Mouse (Mus musculus): ENCODE data around the gene Camk1d.

The Camk1d gene

DNA sequence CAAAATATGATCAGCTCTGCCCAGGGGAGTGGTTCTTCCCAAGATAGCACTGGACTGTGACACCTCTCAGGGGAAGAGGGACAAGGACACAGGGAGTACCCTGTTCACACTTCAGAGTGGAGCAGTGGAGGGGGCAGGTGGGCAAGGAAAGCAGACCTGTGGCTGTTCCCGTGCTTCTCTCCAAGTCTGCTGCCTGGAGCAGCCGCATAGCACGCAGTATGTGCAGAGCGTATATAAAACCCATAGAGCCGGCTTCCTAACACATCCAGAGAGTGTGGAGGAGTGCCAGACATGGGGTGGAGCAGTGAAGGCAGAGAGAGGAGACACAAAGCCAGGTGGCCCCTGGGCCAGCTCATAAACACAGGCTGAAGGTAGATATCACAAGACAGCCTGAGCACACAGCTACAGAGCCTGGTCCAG lies 256.2 kb downstream of the Camk1d start:
- peak; percentile 47 for DNase-seq

DNA sequence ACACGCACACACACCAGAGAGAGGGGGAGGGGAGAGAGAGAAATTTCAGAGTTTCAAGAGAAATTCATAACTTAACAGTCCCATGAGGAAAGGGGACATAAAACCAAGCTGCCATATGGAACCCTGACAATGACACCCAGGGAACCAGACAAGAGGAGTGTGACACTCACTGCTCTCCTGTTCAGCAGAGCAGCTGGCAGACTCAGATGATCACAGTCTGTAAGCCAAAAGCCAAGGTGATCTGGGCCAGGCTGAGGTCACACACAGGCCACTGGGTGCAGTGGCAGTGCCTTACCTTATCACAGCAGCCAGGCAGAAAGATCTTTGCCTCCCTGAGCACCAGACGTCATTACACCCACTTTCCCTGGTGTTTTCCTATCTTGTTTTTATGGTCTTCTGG lies 258.2 kb downstream of the Camk1d start:
- DNase-seq, result no peak

DNA sequence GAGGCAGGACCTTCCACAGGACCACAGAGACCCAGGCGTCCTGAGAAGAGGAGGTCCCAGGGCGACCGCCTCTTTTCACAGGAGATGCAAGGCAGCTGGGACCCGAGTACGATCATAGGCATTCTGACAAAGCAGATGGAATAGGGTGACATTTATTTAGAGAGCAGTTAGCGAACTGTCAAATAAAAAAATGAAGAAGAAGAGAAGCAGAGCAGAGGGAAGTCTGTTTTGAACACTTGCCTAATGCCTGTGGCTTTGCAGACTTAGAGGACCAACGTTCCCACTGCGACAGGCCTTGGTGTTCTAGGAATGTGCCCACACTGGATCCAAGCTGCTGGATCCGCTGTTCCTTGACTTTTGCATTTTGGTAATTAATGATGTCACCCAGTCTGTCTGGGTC lies 259.5 kb downstream of the Camk1d start:
- DNase-seq, result no peak

DNA sequence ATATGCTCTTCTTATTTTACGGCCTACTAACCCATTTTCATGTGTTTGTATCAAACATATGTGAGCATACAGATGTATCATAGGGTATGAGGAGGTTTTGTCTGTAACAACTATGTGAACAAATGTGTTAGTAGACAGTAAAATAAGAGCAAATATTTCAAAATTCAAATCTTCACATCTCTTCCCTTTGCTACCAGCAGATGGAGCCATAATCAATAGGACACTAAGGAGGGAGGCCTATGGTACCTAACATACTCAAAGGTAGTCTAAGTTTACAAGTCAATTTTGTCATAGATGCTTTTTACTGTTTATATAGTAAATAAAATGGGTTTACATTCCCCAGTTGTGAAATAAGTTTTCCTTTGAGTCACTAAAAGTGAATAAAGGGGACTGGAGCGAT lies 262.7 kb downstream of the Camk1d start:
- DNase-seq, result no peak

DNA sequence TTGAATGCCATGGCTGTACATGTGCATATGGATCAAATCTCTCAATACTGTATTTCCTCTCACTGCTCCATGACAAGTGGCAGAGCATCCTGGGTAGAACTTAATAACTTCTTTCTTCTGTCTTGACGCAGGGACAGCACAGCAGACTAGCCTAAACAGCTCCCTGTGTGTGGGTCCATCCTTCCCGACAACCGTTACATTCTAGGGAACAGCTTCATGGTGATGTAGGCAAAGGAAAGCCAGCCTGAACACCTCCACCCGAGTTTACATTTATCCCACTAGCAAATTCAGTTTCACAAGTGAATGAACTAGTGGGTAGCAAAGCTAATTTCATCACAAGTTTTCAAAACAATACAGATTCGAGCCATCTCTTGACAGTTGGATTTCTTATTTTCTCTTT lies 269.0 kb downstream of the Camk1d start:
- no peak for DNase-seq

DNA sequence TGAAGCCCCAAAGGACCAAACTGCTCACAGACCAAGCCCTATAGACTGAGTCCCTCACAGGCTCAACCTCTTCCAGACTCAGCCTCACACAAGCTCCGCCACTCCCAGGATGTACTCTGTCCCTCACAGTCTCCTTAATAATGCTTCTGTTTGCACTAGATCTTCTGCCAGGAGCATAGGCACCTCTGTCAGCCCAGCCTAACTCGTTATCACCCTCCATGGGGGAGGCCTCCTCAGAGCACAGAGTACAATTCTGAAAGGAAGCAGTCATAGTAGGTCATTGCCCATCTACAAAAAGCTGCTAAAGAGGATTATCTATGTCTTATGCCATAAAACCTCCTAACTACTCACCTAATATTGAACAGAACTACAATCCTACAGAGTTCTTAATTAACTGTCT lies 276.6 kb downstream of the Camk1d start:
- no peak for DNase-seq

DNA sequence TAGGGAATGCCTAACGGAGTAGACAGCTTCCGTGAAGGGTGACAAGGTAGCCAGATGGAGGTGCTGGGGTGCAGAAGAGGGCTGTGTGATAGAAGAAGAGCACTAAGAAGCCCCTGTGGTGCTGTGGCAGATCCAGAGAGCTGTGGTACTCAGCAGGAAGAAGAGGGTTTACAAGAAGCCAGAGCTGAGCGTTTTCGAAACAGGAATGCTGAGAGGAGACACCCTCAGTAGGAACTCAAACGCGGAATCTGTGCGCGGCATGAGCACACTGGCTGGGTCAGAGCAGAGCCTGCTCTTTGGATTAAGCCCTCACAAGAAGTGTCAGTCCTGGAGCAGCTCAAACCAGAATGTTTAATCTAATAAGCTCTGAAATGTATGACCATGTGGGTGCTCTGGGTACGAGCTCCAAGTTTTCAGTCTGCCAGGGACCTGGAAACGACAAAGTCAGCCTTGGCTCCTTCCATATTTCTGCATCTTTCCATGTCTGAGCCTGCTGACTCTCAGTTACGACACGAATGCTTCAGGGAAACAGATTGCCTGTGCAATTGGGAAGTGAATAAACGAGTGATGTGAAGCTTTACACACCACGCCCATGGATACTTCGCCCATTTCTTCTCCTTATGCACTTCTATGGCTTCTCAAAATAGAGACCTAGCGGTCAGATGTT lies 278.6 kb downstream of the Camk1d start:
- DNase-seq, result no peak

DNA sequence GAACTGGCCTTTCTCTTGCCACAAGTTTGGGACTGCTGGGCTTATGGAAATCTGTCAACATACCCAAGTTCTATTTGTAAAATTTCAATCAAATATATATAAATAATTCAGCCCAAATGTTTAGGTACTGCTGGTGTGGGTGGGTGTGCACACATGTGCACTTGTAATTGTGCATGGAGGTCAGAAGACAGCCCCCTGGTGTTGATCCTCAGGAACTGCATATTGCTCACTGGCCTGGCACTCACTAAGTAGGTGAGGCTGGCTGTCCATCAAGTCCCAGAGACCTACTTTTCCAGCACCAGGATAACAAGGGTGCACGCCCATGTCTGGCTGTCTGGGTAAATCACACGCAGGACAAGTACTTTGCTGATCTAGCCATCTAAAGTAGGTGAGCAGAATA lies 283.0 kb downstream of the Camk1d start:
- DNase-seq, result no peak

DNA sequence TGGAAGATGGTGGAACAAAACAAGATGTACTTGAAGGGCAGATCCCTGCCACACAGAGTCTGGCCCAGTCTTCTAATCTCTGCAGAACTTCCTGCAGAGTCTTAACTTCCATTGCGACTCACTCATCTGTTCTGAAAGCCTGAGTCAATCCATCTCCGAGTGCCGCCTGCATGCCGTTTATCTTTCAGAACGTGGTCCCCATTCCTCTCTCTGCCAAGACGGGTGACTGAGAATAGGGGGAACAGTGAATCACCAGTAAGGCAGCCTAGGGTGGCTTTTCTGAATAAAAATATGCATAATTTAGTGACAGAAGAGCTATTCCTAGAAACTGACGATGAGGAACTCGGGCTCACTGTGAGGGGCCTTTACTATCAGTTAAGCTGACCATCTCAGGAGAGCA lies 284.4 kb downstream of the Camk1d start:
- no peak for DNase-seq

DNA sequence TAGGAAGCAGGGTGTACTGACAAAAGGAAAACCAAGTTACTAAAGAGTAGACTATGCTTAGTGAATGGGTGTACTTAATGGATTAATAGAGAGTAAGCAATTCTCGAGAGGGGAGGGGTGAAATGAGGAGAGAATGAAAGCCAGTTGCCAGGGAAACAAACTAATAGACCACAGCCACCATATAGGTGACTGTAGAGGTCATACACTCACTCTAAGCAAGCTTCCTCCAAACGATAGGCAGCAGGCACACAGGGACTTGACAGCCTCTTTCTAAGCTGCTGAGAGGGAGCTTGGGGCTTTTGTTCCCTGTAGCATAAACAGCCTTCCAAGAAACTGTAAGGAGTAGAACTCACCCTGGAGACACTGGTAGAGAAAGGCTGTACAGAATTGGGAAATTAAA lies 288.2 kb downstream of the Camk1d start:
- DNase-seq, result no peak

DNA sequence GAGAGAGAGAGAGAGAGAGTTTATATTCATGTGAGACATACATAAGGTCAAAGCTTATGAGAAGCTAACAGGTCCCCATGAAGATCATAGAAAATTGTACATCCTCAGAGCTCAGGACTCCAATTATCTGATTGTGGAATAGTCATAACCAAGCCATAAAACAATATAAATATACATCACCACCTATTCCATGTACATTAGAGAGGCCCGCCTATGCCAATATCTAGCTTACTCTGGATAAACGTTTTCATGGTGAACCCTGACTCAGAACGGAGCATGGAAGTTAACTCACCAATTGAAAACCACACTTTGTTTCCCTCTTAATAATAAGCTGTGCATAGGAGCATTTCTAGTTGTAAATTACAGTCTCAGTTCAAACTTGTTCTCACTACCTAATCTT lies 288.7 kb downstream of the Camk1d start:
- DNase-seq, result no peak

DNA sequence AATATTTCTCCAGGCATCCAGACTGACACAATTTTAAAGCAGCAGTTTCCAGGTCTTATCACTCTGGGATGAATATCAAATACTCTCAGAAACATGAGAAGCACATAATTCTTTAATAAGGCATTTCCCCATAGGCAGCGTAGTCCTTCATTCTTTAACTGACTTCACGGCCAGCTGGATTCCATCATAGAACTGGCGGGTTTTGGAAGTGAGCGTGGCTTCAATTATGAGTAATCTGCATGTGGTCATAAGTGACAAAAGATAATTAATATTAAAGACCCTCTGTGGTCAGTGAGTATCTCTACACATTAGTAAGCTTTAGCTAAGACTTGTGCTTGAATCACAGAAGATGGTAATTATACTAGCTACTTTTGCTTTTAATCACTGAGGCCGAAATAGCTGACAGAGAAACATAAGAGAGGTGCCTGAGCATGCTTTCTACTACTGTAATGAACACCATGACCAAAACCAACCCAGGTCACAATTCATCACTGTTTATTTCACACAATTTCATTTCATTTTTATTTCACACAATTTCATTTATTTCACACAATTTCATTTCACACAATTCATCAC lies 293.6 kb downstream of the Camk1d start:
- no peak for DNase-seq

DNA sequence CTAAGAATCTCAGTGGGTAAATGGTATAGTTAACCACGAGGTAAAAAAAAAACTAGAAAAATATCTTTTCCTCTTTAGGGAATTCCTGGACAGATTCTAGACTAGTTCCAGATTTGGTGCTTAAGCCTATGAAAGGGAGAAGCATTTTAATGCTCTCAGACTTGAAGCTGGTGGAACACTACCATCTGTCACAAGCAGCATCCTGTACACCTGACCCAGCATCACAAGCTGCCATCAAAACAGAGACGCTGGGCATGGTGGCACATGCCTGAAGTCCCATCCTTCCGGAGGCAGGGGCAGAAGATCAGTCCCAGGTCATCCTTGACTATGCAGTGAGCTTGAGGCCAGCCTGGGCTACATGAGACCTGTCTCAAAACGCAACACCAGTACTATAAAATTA lies 295.5 kb downstream of the Camk1d start:
- no peak for DNase-seq

DNA sequence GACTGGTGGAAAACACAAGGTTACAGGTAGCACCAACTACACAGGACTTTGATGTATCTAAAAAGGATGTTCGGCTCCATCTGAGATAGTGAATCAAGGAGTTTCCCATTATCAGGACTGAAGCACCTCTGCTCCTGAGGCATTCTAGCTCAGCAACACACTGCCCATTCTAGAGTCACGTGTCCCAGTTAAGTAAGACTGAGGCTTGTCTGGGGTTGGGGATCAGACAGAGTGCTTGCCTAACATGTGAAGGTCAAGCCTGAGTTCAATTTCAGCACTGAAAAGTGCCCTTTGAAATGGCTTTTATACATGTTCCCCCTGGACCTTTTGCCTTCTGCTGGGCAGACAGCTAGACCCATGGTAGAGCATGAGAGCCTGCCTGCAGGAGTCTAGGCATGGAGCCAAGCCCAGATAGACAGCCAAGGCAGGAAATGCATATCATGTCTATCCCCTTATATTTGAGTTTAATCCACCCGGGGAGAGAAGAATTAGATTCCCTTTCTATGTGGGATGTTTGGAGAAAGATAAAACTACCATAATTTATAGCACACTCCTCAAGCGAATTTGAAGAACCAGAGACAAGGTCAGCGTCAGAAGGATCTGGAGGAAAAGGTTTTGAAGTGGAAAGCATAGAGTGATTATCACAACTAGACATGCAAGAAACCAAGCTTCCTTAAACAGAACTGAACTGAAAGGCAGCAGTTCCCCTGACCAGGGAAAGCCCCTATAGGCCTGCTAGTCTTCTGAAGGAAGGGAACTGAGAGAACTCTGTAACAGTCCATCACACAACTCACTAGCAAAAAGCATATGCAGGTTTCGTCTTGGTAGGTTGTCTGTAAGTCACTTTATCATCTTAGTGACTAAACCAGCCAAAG lies 296.9 kb downstream of the Camk1d start:
- no peak for DNase-seq

DNA sequence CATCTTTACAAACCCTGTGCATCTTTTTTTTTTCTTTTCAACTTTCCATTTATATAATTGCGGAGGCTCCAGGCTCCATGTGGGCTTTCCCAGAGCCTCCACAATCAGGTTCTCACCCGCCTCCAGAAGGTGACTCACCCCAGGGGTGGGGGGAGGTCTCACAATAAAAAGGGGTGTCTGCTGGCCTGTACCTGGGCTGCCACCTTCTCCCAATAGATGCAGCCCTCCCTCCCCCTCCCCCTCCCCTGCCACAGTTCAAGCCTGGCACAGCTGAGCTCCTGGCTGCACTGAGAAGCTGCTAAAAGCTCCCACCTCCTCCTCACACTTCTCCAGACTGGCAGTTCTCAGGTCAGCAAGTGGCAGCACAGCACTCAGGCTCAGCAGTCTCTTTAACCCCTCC lies 302.5 kb downstream of the Camk1d start:
- no peak for DNase-seq

DNA sequence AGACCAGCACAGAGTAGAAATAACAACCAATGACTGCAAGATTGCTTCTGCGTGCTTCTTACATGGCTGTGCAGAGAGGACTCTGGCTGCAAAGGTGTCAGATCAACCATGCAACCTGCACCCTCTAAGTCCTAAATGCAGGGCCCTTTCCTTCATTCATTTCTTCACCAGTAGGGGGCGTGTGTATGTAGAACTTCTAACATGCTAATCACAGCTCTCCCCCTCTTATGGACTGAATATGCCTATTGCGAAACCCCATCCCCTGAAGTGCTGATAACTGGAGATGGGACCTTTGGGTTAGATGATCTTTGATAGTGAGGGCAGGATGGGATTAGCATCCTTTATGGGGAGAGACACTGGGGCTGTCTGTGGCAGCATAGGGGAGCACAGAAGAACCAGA lies 310.5 kb downstream of the Camk1d start:
- no peak for DNase-seq

DNA sequence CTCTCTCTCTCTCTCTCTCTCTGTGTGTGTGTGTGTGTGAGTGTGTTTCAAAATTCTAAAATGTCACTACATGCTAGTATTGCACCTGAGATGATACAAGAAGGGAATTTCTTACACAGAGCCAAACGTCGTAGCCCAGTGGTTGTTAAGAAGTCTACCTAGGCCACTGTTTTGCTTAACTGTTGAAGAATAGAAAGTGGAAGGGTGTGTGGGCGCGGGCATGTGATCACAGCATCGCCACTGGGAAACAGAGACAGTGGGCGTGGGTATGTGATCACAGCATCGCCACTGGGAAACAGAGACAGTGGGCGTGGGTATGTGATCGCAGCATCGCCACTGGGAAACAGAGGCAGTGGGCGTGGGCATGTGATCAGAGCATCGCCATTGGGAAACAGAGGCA lies 312.3 kb downstream of the Camk1d start:
- no peak for DNase-seq

DNA sequence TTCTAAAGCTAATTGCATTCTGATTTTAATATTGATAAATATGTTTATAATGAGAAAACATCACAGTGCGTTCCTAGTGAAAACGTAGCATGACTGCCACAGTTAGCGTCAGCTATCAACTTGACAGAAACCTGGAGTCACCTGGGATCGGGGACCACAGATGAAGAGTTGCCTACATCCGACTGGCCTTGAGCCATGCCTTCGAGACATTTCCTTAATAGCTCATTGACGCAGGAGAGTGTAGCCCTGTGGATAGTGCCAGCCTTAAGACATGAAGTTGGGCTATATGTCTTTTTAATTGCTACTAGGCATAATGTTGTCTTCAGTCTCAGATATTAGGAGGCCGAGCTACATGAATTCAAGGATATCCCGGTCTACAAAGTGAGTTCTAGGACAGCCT lies 315.8 kb downstream of the Camk1d start:
- no peak for DNase-seq

DNA sequence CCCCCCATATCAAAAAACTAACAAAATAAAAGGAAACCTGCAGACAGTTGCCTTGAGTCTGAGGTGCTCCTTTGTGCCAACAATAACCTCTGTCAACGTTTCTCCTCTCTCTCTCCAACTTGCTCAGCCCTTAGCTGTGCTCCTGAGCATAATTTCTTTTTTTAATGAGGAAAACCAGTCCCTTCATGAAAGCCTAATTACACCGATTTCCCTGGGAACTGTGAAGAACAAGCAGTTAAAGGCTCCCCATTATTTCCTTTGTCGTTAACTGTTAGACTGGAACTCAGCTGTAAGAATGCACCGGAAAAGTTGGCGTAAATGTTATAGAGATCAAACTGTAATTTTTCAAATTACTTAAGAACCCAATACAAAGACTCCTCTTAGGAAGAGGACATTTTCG lies 316.3 kb downstream of the Camk1d start:
- no peak for DNase-seq

DNA sequence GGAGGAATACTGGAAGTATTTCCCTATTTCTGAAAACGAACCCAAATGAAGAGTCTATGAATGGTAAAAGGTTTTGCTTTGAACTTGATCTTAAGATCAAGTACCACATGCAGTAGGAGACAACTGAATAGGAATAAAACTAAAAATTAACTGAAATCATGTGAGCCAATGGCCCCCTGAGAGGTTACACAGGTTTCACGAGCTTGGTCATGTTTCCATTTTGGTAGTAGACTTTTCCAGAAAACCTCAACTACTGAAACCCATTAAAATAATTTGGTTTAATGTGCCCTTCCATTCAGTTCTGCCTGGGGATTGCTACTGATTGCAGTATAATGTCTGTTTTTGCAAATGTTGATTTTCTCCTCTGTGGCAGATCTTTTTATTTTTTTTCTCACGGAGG lies 316.8 kb downstream of the Camk1d start:
- no peak for DNase-seq

DNA sequence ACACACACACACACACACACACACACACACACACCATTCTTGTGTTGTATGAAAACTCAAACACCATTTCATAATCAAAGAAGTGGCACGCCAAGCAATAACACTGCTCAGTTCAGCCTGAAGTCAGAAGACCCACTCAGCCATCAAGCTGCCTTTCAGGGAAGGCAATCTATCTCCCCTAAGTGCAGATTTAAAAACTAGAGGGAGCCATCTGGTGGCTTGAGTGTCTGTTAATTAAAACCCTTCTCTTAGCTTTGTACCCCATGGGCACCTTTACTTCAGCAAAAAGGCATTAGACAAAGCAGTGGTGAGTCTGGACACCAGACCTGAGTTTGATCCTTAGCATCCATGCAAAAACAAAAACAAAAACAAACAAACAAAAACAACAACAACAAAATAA lies 317.9 kb downstream of the Camk1d start:
- no peak for DNase-seq

DNA sequence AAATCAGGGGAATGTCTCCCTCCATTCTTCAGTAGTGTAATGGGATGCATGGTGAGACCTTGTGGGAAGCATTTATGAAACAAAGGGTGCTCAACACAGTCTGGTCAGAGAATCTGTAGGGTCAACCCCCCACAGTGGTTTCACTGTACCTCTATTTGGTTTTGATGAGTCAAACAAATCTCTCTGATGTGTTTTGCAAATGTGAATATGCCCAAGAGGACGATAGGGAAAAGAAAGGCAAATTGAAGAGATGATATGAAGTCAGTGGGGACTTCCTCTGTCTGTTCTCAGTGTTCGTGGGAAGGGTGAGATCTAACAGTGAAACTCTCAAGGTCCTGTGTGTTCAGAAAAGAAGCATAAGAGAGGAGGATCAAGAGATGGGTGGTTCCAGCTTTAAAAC lies 318.4 kb downstream of the Camk1d start:
- DNase-seq, result no peak

DNA sequence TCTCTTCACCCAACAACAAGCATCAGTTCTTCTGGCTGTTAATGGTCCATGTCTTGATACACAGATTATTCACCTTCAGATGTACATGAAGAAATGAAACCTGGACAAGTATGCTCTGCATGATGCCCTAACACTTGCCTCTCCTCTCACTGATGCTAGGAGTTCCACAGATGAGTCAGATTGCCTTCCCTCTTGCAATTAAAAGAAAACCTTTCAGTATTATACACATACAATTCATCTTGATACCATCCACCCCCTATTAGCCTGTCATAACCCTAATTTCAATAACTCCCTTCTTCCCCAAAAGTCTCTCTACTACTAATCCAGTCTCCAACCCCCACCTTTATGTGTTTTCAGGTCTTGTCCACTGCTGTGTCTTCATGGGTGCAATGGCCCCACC lies 321.4 kb downstream of the Camk1d start:
- DNase-seq, result no peak

DNA sequence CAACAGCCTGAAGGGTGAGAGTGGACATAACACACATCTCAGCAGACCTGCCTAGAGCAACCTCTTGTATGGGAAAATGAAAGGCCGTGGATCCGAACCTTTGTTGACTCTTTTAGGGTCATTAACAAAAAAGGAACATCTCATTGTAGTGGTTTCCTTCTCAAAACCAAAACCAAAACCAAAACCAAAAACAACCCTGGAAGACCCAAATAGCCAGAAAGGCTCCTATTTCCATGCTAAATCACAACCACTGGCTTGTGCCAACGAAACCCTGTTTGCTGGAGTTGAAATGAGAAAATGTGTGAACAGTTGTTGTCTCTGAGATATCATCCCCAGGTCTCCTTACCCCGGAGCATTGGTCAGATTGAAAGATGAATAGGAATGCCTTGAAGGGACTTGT lies 321.8 kb downstream of the Camk1d start:
- DNase-seq, result no peak

All from right cerebral cortex, postnatal 14 days (tissue).